Mouse (Mus musculus): ENCODE measurements around the gene Cyp46a1. TPM values are rescaled to one million over a fixed set of nuclear protein-coding genes. Genes with fewer than 3 reads are reported as not detected.

The Cyp46a1 gene
- total RNA-seq, 2 experiments from 2014 or later = 89.7 to 103 TPM

DNA sequence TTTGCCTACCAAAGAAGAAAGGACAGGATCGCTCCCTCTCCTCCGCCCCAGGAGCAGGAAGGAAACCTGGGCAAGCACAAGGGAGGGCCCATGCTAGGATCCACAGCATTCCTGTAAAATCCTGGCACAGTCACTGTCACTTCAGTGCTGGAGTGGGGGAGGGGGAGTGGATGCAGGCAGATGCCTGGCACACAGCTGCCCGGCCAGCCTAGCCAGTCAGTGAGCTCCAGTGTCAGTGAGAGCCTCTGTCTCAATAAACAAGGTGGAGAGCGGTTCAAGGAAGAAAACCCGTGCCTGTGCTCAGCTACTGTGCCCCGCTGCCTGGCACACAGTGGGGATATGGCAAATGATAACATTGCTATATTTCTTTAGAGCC, 61.1 kb downstream of the Cyp46a1 start:
- peak in 1 of 2 experiments; percentile 40 for DNase-seq (ENCODE audit: low spot score in 2 of 2)

- peak in 1 of 2 experiments; percentile 53 for DNase-seq (ENCODE audit: low spot score in 2 of 2)
Observed at GRCm38 (mm10) chr12:108396081-108396947, 62.1 kb downstream of the Cyp46a1 start.

DNA sequence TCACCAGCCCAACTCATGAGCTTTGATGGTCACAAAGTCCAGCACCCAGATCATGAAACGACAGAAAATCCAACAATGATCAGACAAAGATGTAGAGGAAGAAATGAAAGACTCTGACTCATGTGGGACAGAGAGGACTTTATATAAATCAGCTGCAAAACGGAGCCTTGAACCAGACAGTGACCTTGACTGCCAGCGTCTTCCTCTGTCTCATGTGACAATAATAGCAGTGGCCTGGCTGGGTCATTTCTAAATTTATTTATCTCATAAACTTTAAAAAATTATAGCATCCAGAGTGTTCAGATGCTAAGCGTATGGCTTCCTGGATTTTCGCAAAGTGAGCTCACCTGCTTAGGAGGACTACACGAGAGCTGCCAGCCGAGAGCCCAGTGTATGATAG, 64.5 kb downstream of the Cyp46a1 start:
- DNase-seq (ENCODE audit: low spot score in 2 of 2) = no peak

GRCm38 (mm10) chr12:108399191-108399590, 65.0 kb downstream of the Cyp46a1 start:
- no peak for DNase-seq (ENCODE audit: low spot score in 2 of 2)

- no peak for DNase-seq (ENCODE audit: low spot score in 2 of 2)
Observed at GRCm38 (mm10) chr12:108400951-108401350, 66.8 kb downstream of the Cyp46a1 start.

DNA sequence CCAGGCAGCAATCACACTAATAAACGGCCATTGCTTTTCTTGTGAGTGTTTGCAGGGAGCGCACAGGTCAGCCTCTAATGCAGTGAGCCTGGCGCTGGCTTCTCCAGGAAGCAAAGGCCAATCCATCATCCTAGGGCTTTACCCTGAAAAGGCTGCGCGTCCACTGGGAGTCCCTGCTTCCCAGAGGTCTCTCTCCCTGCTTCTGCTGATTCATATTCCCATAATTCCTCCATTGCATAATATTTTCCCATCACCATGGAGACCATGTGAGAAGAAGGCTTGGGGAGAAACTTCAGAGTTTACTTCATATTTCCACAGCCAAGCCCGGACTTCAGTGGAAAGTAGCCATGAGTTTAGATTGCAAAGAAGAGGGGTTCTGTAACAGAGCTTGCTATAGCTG, 69.8 kb downstream of the Cyp46a1 start:
- no peak for DNase-seq (ENCODE audit: low spot score in 2 of 2)

DNA sequence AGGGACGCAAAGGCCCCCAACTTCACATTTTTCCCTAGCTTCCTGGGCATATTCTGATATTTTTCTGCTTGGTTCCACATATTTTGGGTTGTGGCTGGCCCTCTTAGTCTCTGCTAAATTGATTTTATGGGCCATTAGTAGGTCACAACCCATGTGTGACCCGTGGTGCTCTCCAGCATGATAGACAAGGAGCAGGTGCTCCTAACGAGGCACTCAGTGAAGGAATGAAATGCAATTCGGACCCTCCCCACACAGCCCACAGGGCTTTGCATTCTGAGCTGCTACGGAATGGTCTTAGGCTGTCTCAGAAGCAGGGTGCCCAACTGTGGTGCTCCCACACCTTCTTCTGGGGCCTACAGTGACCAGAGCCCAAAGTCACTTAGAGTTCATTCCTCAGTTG, 74.9 kb downstream of the Cyp46a1 start:
- no peak for DNase-seq (ENCODE audit: low spot score in 2 of 2)

- no peak for DNase-seq (ENCODE audit: low spot score in 2 of 2)
Observed at GRCm38 (mm10) chr12:108410416-108411208, 76.4 kb downstream of the Cyp46a1 start.

Other genes starting within 250 kb of the Cyp46a1 start
- 100 to 1,000 TPM; 113 to 119 TPM for gene Setd3, start 155.1 kb upstream of the Cyp46a1 start, total RNA-seq (2021)
- 10 to 100 TPM; 29.4 to 33.9 TPM for gene Ccnk, start 154.8 kb upstream of the Cyp46a1 start, total RNA-seq (2021)
- 10 to 100 TPM; 58.6 to 62.9 TPM for gene Ccdc85c, start 59.0 kb upstream of the Cyp46a1 start, total RNA-seq (2021)
- gene Hhipl1, start 28.1 kb upstream of the Cyp46a1 start, total RNA-seq (2021) = 1 to 10 TPM; 6.3 to 7.4 TPM
- 10 to 100 TPM; 43.5 to 51.0 TPM for gene Eml1, start 36.6 kb downstream of the Cyp46a1 start, total RNA-seq (2021)
- 100 to 1,000 TPM; 312 to 327 TPM for gene Evl, start 220.3 kb downstream of the Cyp46a1 start, total RNA-seq (2021)

Measured in layer of hippocampus, postnatal 10 days (tissue).